Mouse (Mus musculus): ENCODE measurements around the gene Sh3bp5. TPM values are rescaled to one million over a fixed set of nuclear protein-coding genes. Genes with fewer than 3 reads are reported as not detected.

Sh3bp5 gene
- polyA plus RNA-seq, 1 experiment from 2014 or later, result 66.9 TPM

- Histone ChIP-seq H3K27ac (no peak overlapping the region), H3K36me3 (ENCODE audit: poor library complexity, severe bottlenecking) (peaks cover 70% of the 10 kb centered on the region), H3K27me3 (no peaks in the 10 kb centered on the region), H3K9ac (no peak overlapping the region), H3K4me1 (no peaks in the 10 kb centered on the region), H3K9me3 (replicated peaks) (no peaks in the 10 kb centered on the region), H3K4me2 (no peak overlapping the region), H3K4me3 (no peak overlapping the region)
- no peak for ATAC-seq
- 94% methylated on average over 2 of the region's 2 CpGs for WGBS
These were observed 73.6 kb downstream of the Sh3bp5 start for GRCm38 (mm10) chr14:31362236-31362635.

GRCm38 (mm10) chr14:31345367-31345766 lies 90.5 kb downstream of the Sh3bp5 start:
- Histone ChIP-seq H3K9me3 (replicated peaks) (no peaks in the 10 kb centered on the region), H3K4me3 (no peak overlapping the region), H3K4me1 (no peaks in the 10 kb centered on the region), H3K4me2 (no peak overlapping the region), H3K27ac (no peak overlapping the region), H3K36me3 (ENCODE audit: poor library complexity, severe bottlenecking) (peaks cover 49% of the 10 kb centered on the region), H3K9ac (no peak overlapping the region), H3K27me3 (no peaks in the 10 kb centered on the region)
- ATAC-seq, result no peak
- 95% methylated on average over 1 of the region's 1 CpGs for WGBS

DNA sequence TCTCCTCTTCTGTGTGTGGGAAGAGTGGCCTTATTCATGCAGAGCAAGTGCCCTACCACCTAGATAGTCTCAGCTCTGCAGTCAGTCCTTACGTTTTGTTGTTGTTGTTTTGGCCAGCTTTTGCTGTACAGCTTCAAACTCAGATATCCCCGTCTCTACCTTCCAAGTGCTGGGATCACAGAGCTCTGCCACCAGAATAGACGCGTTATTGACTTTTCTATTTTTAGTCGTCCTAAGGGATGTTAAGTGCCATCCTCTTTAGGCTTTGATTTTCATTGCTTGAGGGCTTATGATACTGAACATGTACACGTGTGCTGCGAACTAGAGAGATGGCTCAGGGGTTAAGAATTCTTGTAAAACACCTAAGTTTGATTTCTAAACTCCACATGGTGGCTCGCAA lies 92.6 kb downstream of the Sh3bp5 start:
- Histone ChIP-seq H3K4me1 (peaks cover 7% of the 10 kb centered on the region; the same call in 1 of the 2 replicates), H3K4me2 (no peak overlapping the region), H3K4me3 (no peak overlapping the region), H3K36me3 (ENCODE audit: poor library complexity, severe bottlenecking) (peaks cover 47% of the 10 kb centered on the region), H3K27me3 (no peaks in the 10 kb centered on the region), H3K27ac (no peak overlapping the region), H3K9ac (no peak overlapping the region), H3K9me3 (replicated peaks) (no peaks in the 10 kb centered on the region)
- no peak for ATAC-seq
- 83% methylated on average over 8 of the region's 8 CpGs for WGBS

DNA sequence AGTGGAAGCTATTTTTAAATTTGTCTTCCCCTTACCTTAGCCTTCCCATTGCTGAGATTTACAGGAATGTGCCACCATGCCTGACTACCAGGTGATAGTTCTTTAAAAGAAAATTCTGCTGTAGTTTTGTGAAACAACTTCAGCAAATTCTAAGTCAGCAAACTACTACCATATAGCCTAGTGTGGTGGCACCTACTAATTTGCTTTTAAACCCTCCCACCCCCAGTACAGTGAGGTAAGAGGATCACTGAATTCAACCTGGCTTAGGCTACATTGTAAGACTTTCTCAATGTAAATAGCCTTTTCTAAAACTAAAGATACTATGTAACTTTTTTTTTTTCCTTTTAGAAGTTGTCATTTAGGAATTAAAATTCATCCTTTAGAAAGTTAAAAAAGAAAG lies 97.9 kb downstream of the Sh3bp5 start:
- Histone ChIP-seq H3K4me1 (peaks cover 18% of the 10 kb centered on the region), H3K9me3 (replicated peaks) (no peaks in the 10 kb centered on the region), H3K9ac (peak overlapping the region; percentile 94; the same call in 1 of the 2 replicates), H3K4me3 (peak overlapping the region; percentile 81), H3K36me3 (ENCODE audit: poor library complexity, severe bottlenecking) (peaks cover 18% of the 10 kb centered on the region), H3K27ac (no peak overlapping the region), H3K4me2 (peak overlapping the region; percentile 71), H3K27me3 (no peaks in the 10 kb centered on the region)
- no peak for ATAC-seq

DNA sequence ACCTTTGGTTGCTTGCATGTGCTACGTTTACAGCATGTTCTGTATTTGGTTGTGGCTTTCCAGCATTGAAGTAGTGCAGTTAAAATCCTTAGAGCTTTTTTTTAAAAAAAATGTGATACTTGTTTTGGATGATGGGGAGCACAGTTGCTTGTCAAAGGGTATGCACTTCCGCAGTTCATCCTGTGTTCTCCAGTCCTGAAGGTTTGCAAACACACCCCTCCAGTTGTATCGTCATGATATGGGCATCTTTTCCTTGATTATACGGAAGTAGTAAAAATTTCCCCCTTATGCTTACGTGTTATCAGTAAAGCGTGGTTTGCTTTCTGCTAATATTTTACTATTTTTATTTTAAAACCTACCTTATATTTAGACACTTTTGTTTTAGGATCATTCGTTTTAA lies 98.5 kb downstream of the Sh3bp5 start:
- H3K27ac ChIP-seq, result no peak overlapping the region; the same call in 1 of the 2 replicates
- WGBS, result 46% methylated on average over 7 of the region's 7 CpGs

DNA sequence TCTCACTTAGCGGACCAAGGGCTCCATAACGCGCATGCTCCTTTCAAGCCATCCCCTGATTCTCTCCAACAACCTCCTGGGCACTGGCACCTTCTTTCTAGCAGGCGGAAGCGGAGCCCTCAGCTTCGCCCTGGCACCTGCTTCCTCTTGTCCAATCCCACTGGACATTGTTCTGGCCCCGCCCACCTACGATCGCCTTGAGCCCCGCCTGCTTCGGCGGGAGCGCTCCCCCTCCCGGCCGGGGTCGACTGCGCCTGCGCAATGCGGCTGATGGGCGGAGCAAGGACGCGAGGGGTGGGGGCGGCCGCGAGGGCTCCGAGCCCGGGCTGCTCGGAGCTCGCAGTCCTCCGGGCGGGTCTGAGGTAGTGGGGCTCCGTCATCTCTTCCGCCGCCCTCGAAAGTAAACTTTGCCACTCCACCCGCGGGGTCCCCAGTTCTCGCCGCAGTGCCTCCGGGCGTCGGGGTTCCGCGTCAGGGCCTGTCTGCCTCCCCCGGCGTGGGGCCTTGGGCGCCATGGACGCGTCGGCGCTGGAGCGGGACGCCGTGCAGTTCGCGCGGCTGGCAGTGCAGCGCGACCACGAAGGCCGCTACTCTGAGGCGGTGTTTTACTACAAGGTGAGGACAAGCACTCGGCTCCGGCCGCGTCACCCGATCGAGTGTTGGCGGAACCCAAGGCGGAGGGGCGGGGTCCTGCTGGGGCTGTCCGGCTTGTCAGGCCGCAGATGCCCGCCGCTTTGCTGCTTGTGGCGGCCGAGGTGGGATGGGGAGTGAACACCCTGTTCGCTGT lies 99.3 kb downstream of the Sh3bp5 start, which contains the start of gene Capn7:
TSS of gene Capn7 (plus strand) at position 270 of the 787 bp plus-strand sequence.
- H3K4me3 ChIP-seq, result peak within 1 kb of the TSS; percentile 81
- WGBS, result under 1% methylated on average over 78 of the region's 78 CpGs
- peaks cover 10% of the 10 kb centered on the region for H3K36me3 ChIP-seq (ENCODE audit: poor library complexity, severe bottlenecking)
- H3K4me2 ChIP-seq, result peak within 1 kb of the TSS; percentile 71
- H3K9ac ChIP-seq, result peak within 1 kb of the TSS; percentile 94
- peak within 1 kb of the TSS; percentile 91 for H3K27ac ChIP-seq
- no peaks in the 10 kb centered on the region for H3K9me3 ChIP-seq (replicated peaks)
- peaks cover 18% of the 10 kb centered on the region for H3K4me1 ChIP-seq
- peak; percentile 97 for ATAC-seq
- H3K27me3 ChIP-seq, result no peaks in the 10 kb centered on the region

More for the DNA sequence above, 98.5 kb downstream of the Sh3bp5 start:
- Histone ChIP-seq H3K4me2 (peak overlapping the region; percentile 71), H3K36me3 (ENCODE audit: poor library complexity, severe bottlenecking) (peaks cover 16% of the 10 kb centered on the region), H3K9me3 (replicated peaks) (no peaks in the 10 kb centered on the region), H3K27me3 (no peaks in the 10 kb centered on the region), H3K9ac (peak overlapping the region; percentile 94), H3K4me3 (peak overlapping the region; percentile 81), H3K4me1 (peaks cover 18% of the 10 kb centered on the region)
- no peak for ATAC-seq

GRCm38 (mm10) chr14:31335765-31336164 lies 100.1 kb downstream of the Sh3bp5 start:
- peaks cover 5% of the 10 kb centered on the region for H3K36me3 ChIP-seq (ENCODE audit: poor library complexity, severe bottlenecking)
- no peaks in the 10 kb centered on the region for H3K9me3 ChIP-seq (replicated peaks)
- WGBS, result 46% methylated on average over 3 of the region's 3 CpGs
- H3K27me3 ChIP-seq, result peaks cover 6% of the 10 kb centered on the region; the same call in 1 of the 2 replicates
- peak; percentile 60 for ATAC-seq
- peak overlapping the region; percentile 94 for H3K9ac ChIP-seq
- H3K27ac ChIP-seq, result peak overlapping the region; percentile 91; the same call in 1 of the 2 replicates
- H3K4me2 ChIP-seq, result peak overlapping the region; percentile 71
- peaks cover 18% of the 10 kb centered on the region for H3K4me1 ChIP-seq
- peak overlapping the region; percentile 81 for H3K4me3 ChIP-seq

GRCm38 (mm10) chr14:31330957-31331356 lies 104.9 kb downstream of the Sh3bp5 start:
- H3K36me3 ChIP-seq (ENCODE audit: poor library complexity, severe bottlenecking), result no peaks in the 10 kb centered on the region
- 83% methylated on average over 4 of the region's 4 CpGs for WGBS

GRCm38 (mm10) chr14:31329741-31330140 lies 106.1 kb downstream of the Sh3bp5 start:
- Histone ChIP-seq H3K27ac (no peak overlapping the region), H3K4me3 (no peak overlapping the region), H3K4me1 (no peaks in the 10 kb centered on the region), H3K27me3 (peaks cover 14% of the 10 kb centered on the region; the same call in 1 of the 2 replicates), H3K9ac (no peak overlapping the region), H3K9me3 (replicated peaks) (no peaks in the 10 kb centered on the region), H3K36me3 (ENCODE audit: poor library complexity, severe bottlenecking) (no peaks in the 10 kb centered on the region), H3K4me2 (no peak overlapping the region)
- ATAC-seq, result no peak
- 56% methylated on average over 2 of the region's 2 CpGs for WGBS

More at GRCm38 (mm10) chr14:31330957-31331356, 104.9 kb downstream of the Sh3bp5 start:
- peaks cover 14% of the 10 kb centered on the region; the same call in 1 of the 2 replicates for H3K27me3 ChIP-seq
- H3K9me3 ChIP-seq (replicated peaks), result no peaks in the 10 kb centered on the region
- no peak overlapping the region for H3K27ac ChIP-seq
- no peak for ATAC-seq
- H3K4me1 ChIP-seq, result no peaks in the 10 kb centered on the region
- no peak overlapping the region for H3K4me2 ChIP-seq
- no peak overlapping the region for H3K9ac ChIP-seq
- H3K4me3 ChIP-seq, result no peak overlapping the region

DNA sequence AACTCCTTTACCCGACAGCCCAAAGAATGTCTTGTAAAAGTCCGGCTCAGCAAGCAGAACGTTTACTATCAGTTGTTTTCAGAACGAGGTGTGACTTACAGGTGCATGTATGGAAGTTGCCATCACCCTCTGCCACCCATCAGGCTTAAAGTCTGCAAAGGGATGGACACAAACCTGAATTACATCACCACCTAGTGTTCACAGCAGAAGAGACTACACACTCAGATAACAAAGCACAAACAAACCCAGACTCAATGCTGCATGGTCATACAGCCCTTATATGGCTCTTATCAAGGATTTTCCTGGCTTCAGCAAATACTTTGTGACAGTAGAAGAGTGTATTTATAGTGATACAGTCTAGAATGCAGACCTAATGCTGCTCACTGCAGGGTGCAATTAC lies 108.2 kb downstream of the Sh3bp5 start:
- ATAC-seq, result no peak
- Histone ChIP-seq H3K4me2 (no peak overlapping the region), H3K27me3 (peaks cover 14% of the 10 kb centered on the region; the same call in 1 of the 2 replicates), H3K27ac (no peak overlapping the region), H3K4me1 (0 out of 2 replicates have a peak, but pooled peaks cover 5% of the 10 kb centered on the region), H3K4me3 (no peak overlapping the region), H3K9me3 (replicated peaks) (no peaks in the 10 kb centered on the region), H3K36me3 (ENCODE audit: poor library complexity, severe bottlenecking) (no peaks in the 10 kb centered on the region), H3K9ac (no peak overlapping the region)
- WGBS, result 80% methylated on average over 4 of the region's 4 CpGs

GRCm38 (mm10) chr14:31327196-31327595 lies 108.7 kb downstream of the Sh3bp5 start:
- H3K4me3 ChIP-seq, result no peak overlapping the region
- H3K36me3 ChIP-seq (ENCODE audit: poor library complexity, severe bottlenecking), result no peaks in the 10 kb centered on the region
- 0 out of 2 replicates have a peak, but pooled peaks cover 5% of the 10 kb centered on the region for H3K4me1 ChIP-seq
- ATAC-seq, result no peak
- H3K9me3 ChIP-seq (replicated peaks), result no peaks in the 10 kb centered on the region
- H3K27ac ChIP-seq, result no peak overlapping the region
- no peak overlapping the region for H3K9ac ChIP-seq
- 88% methylated on average over 1 of the region's 1 CpGs for WGBS
- H3K27me3 ChIP-seq, result peaks cover 14% of the 10 kb centered on the region; the same call in 1 of the 2 replicates
- H3K4me2 ChIP-seq, result no peak overlapping the region

- no peak for ATAC-seq
- Histone ChIP-seq H3K4me2 (no peak overlapping the region), H3K4me3 (no peak overlapping the region), H3K27ac (no peak overlapping the region), H3K9ac (no peak overlapping the region), H3K4me1 (0 out of 2 replicates have a peak, but pooled peaks cover 5% of the 10 kb centered on the region), H3K9me3 (replicated peaks) (no peaks in the 10 kb centered on the region), H3K36me3 (ENCODE audit: poor library complexity, severe bottlenecking) (no peaks in the 10 kb centered on the region), H3K27me3 (peaks cover 14% of the 10 kb centered on the region; the same call in 1 of the 2 replicates)
- WGBS, result 86% methylated on average over 7 of the region's 7 CpGs
These were observed 109.1 kb downstream of the Sh3bp5 start for GRCm38 (mm10) chr14:31326770-31327169.
